In the genomic region with DNA sequence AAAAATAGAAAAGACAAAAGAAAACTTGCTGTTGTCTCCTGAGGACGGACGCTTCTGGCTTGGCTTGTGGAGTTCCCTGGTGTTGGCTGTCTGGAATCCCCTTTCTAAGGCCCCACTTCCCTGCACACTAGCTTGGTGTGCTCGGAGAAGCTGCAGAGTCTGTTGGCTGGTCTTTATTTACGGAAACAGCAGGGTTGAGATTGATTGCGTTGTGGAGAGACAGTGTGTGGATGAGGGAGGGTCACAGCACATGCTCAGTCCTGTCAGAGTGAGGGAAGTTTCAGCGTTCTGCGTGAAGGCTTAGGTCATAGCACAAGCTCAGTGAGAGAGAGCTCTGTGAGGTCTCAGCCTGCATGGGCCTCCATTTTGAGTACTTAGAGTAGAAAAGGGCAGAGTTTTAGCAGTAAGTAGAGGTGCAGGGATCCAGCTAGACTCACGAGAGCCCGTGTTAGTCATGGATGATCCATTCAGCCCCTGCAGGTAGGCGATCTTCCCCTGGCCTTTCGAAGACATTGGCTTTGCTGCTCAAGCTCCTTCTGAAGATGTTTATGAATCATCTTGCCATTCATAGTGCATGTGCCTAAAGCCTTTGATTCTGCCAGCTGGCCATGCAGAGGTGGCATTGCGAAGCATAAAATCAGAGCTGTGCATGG, we compare ENCODE assay signal across 8 mouse cellular contexts.
DNase-seq lines count a peak whose midpoint lies in the region; ATAC-seq and TF ChIP-seq lines count a peak whose summit lies in the region.

No protein-coding gene starts in this region.

- H3K27ac ChIP-seq in hindbrain, embryonic 15.5 days (replicated peaks): peak overlapping the region; percentile 79
- peak overlapping the region; percentile 85 for H3K27ac ChIP-seq in lung, embryonic 16.5 days (ENCODE audit: low read length)

- H3K4me2 ChIP-seq in hindbrain, embryonic 15.5 days: peak overlapping the region; percentile 66
- H3K4me2 ChIP-seq in lung, embryonic 16.5 days (ENCODE audit: low read depth, low read length): peak overlapping the region; percentile 67

- in situ Hi-C loops in Patski (cut with MboI; ENCODE audit: low pct_unique_long_range_greater_than_20kb): no loop called here

- CTCF ChIA-PET in Patski (lab: Charles Lee): interaction anchor here (0.8 to 1.8 kb wide), 3 partner anchors 9 to 14 kb away, joined by 3 to 5 read pairs (median 3); no protein-coding TSS in a partner anchor

- POLR2A ChIA-PET in Patski (lab: Charles Lee): interaction anchor here (0.6 to 0.9 kb wide), 2 partner anchors 56 to 221 kb away, joined by 3 read pairs; no protein-coding TSS in a partner anchor

- no peaks in the 10 kb centered on the region for H3K9me3 ChIP-seq in hindbrain, embryonic 15.5 days
- H3K9me3 ChIP-seq in lung, embryonic 16.5 days (ENCODE audit: control insufficient read depth, low read length): no peaks in the 10 kb centered on the region

- peak; percentile 60 for ATAC-seq in Patski
- ATAC-seq in hindbrain, embryonic 15.5 days (ENCODE audit: low FRiP score, low read depth): peak; percentile 97
- peak; percentile 99 for ATAC-seq in lung, embryonic 16.5 days (ENCODE audit: low read depth)

- 10% methylated on average over 12 of the region's 12 CpGs for WGBS in hindbrain, embryonic 15.5 days
- WGBS in lung, embryonic 16.5 days: 11% methylated on average over 12 of the region's 12 CpGs

- DNase-seq in Patski (ENCODE audit: low read depth, low spot score): no peak
- peak; percentile 73 to 81 for DNase-seq in cerebellum, postnatal 25 days
- peak; percentile 85 for DNase-seq in gastrocnemius, adult 18-20 months (ENCODE audit: low spot score)
- peak; percentile 58 to 92 for DNase-seq in layer of hippocampus, postnatal 14 days (ENCODE audit: low spot score in 2 of 2)
- peak; percentile 76 for DNase-seq in ovary, adult 18-20 months (ENCODE audit: low spot score)
- DNase-seq in thymus, adult 18-20 months: peak; percentile 11 to 21

- TF ChIP-seq CTCF in Patski (IDR thresholded peaks at IDR 0.05): no peak

- no peaks in the 10 kb centered on the region for H3K36me3 ChIP-seq in hindbrain, embryonic 15.5 days
- H3K36me3 ChIP-seq in lung, embryonic 16.5 days (ENCODE audit: control insufficient read depth, insufficient read depth, low read length): no peaks in the 10 kb centered on the region

- H3K27me3 ChIP-seq in Patski: no peaks in the 10 kb centered on the region
- no peaks in the 10 kb centered on the region for H3K27me3 ChIP-seq in hindbrain, embryonic 15.5 days
- no peaks in the 10 kb centered on the region for H3K27me3 ChIP-seq in lung, embryonic 16.5 days (ENCODE audit: control insufficient read depth, insufficient read depth, low read depth, low read length)

- peaks cover 39% of the 10 kb centered on the region for H3K4me1 ChIP-seq in hindbrain, embryonic 15.5 days (replicated peaks)
- H3K4me1 ChIP-seq in lung, embryonic 16.5 days (replicated peaks; ENCODE audit: control insufficient read depth, insufficient read depth, low read length): peaks cover 25% of the 10 kb centered on the region

- H3K4me3 ChIP-seq in hindbrain, embryonic 15.5 days: peak overlapping the region; percentile 39
- peak overlapping the region; percentile 40 for H3K4me3 ChIP-seq in lung, embryonic 16.5 days (ENCODE audit: low read length)

- H3K9ac ChIP-seq in hindbrain, embryonic 15.5 days: peak overlapping the region; percentile 45
- H3K9ac ChIP-seq in lung, embryonic 16.5 days (ENCODE audit: low read length): peak overlapping the region; percentile 65
